Mouse (Mus musculus): Measurements from ENCODE around the gene Pde4d. TPM values are rescaled to one million over a fixed set of nuclear protein-coding genes. Genes with fewer than 3 reads are reported as not detected.
A peak's percentile ranks its signal among the peaks of the same experiment; 100 is the strongest.

Pde4d gene
- polyA plus RNA-seq, 1 experiment = 56.2 TPM

- H3K4me1 ChIP-seq (ENCODE audit: control insufficient read depth, insufficient read depth, insufficient read length, low read length) = no peaks in the 10 kb centered on the region; the same call in 1 of the 2 replicates
- no peak overlapping the region for H3K27ac ChIP-seq (replicated peaks; ENCODE audit: low read depth, low read length)
- H3K4me3 ChIP-seq (ENCODE audit: insufficient read depth, low read depth, low read length) = no peak overlapping the region
Observed at GRCm38 (mm10) chr13:109233911-109234613, 784.3 kb downstream of the Pde4d start.

- Histone ChIP-seq H3K4me1 (ENCODE audit: control insufficient read depth, insufficient read depth, insufficient read length, low read length) (peaks cover 3% of the 10 kb centered on the region), H3K27ac (replicated peaks; ENCODE audit: low read depth, low read length) (no peak overlapping the region), H3K4me3 (ENCODE audit: insufficient read depth, low read depth, low read length) (no peak overlapping the region)
Observed at GRCm38 (mm10) chr13:109236047-109236446, 786.3 kb downstream of the Pde4d start.

GRCm38 (mm10) chr13:109238670-109239069, 788.9 kb downstream of the Pde4d start:
- peaks cover 3% of the 10 kb centered on the region for H3K4me1 ChIP-seq (ENCODE audit: control insufficient read depth, insufficient read depth, insufficient read length, low read length)
- no peak overlapping the region for H3K4me3 ChIP-seq (ENCODE audit: insufficient read depth, low read depth, low read length)
- H3K27ac ChIP-seq (replicated peaks; ENCODE audit: low read depth, low read length) = no peak overlapping the region

GRCm38 (mm10) chr13:109239296-109239695, 789.5 kb downstream of the Pde4d start:
- Histone ChIP-seq H3K4me1 (ENCODE audit: control insufficient read depth, insufficient read depth, insufficient read length, low read length) (peaks cover 3% of the 10 kb centered on the region), H3K27ac (replicated peaks; ENCODE audit: low read depth, low read length) (no peak overlapping the region), H3K4me3 (ENCODE audit: insufficient read depth, low read depth, low read length) (no peak overlapping the region)

- Histone ChIP-seq H3K4me3 (ENCODE audit: insufficient read depth, low read depth, low read length) (no peak overlapping the region), H3K27ac (replicated peaks; ENCODE audit: low read depth, low read length) (no peak overlapping the region), H3K4me1 (ENCODE audit: control insufficient read depth, insufficient read depth, insufficient read length, low read length) (peaks cover 3% of the 10 kb centered on the region)
Observed at GRCm38 (mm10) chr13:109242456-109243050, 792.8 kb downstream of the Pde4d start.

GRCm38 (mm10) chr13:109243160-109243559, 793.4 kb downstream of the Pde4d start:
- Histone ChIP-seq H3K27ac (replicated peaks; ENCODE audit: low read depth, low read length) (no peak overlapping the region), H3K4me1 (ENCODE audit: control insufficient read depth, insufficient read depth, insufficient read length, low read length) (peaks cover 3% of the 10 kb centered on the region), H3K4me3 (ENCODE audit: insufficient read depth, low read depth, low read length) (no peak overlapping the region)

- Histone ChIP-seq H3K4me3 (ENCODE audit: insufficient read depth, low read depth, low read length) (no peak overlapping the region), H3K4me1 (ENCODE audit: control insufficient read depth, insufficient read depth, insufficient read length, low read length) (no peaks in the 10 kb centered on the region), H3K27ac (replicated peaks; ENCODE audit: low read depth, low read length) (no peak overlapping the region)
Observed at GRCm38 (mm10) chr13:109247061-109247460, 797.3 kb downstream of the Pde4d start.

- H3K27ac ChIP-seq (replicated peaks; ENCODE audit: low read depth, low read length) = no peak overlapping the region
- no peaks in the 10 kb centered on the region for H3K4me1 ChIP-seq (ENCODE audit: control insufficient read depth, insufficient read depth, insufficient read length, low read length)
- H3K4me3 ChIP-seq (ENCODE audit: insufficient read depth, low read depth, low read length) = no peak overlapping the region
Observed at GRCm38 (mm10) chr13:109249315-109249714, 799.6 kb downstream of the Pde4d start.

- H3K27ac ChIP-seq (replicated peaks; ENCODE audit: low read depth, low read length) = no peak overlapping the region
- H3K4me1 ChIP-seq (ENCODE audit: control insufficient read depth, insufficient read depth, insufficient read length, low read length) = no peaks in the 10 kb centered on the region
- H3K4me3 ChIP-seq (ENCODE audit: insufficient read depth, low read depth, low read length) = no peak overlapping the region
Observed at GRCm38 (mm10) chr13:109255634-109256033, 805.9 kb downstream of the Pde4d start.

GRCm38 (mm10) chr13:109260220-109260795, 810.6 kb downstream of the Pde4d start:
- Histone ChIP-seq H3K4me3 (ENCODE audit: insufficient read depth, low read depth, low read length) (peak overlapping the region; percentile 47), H3K4me1 (ENCODE audit: control insufficient read depth, insufficient read depth, insufficient read length, low read length) (no peaks in the 10 kb centered on the region), H3K27ac (replicated peaks; ENCODE audit: low read depth, low read length) (no peak overlapping the region)

GRCm38 (mm10) chr13:109260796-109261516, 811.2 kb downstream of the Pde4d start:
- Histone ChIP-seq H3K27ac (replicated peaks; ENCODE audit: low read depth, low read length) (no peak overlapping the region), H3K4me1 (ENCODE audit: control insufficient read depth, insufficient read depth, insufficient read length, low read length) (no peaks in the 10 kb centered on the region), H3K4me3 (ENCODE audit: insufficient read depth, low read depth, low read length) (peak overlapping the region; percentile 47)

- Histone ChIP-seq H3K4me1 (ENCODE audit: control insufficient read depth, insufficient read depth, insufficient read length, low read length) (no peaks in the 10 kb centered on the region), H3K27ac (replicated peaks; ENCODE audit: low read depth, low read length) (no peak overlapping the region), H3K4me3 (ENCODE audit: insufficient read depth, low read depth, low read length) (no peak overlapping the region)
Observed at GRCm38 (mm10) chr13:109261642-109262220, 812.0 kb downstream of the Pde4d start.

GRCm38 (mm10) chr13:109262501-109262900, 812.8 kb downstream of the Pde4d start:
- H3K4me3 ChIP-seq (ENCODE audit: insufficient read depth, low read depth, low read length) = no peak overlapping the region

GRCm38 (mm10) chr13:109263833-109264232, 814.1 kb downstream of the Pde4d start:
- Histone ChIP-seq H3K4me3 (ENCODE audit: insufficient read depth, low read depth, low read length) (no peak overlapping the region), H3K27ac (replicated peaks; ENCODE audit: low read depth, low read length) (no peak overlapping the region), H3K4me1 (ENCODE audit: control insufficient read depth, insufficient read depth, insufficient read length, low read length) (no peaks in the 10 kb centered on the region)

More at GRCm38 (mm10) chr13:109262501-109262900, 812.8 kb downstream of the Pde4d start:
- Histone ChIP-seq H3K27ac (replicated peaks; ENCODE audit: low read depth, low read length) (no peak overlapping the region), H3K4me1 (ENCODE audit: control insufficient read depth, insufficient read depth, insufficient read length, low read length) (no peaks in the 10 kb centered on the region)

- Histone ChIP-seq H3K4me1 (ENCODE audit: control insufficient read depth, insufficient read depth, insufficient read length, low read length) (no peaks in the 10 kb centered on the region), H3K4me3 (ENCODE audit: insufficient read depth, low read depth, low read length) (no peak overlapping the region)
Observed at GRCm38 (mm10) chr13:109268253-109268652, 818.5 kb downstream of the Pde4d start.

More at GRCm38 (mm10) chr13:109268253-109268652, 818.5 kb downstream of the Pde4d start:
- H3K27ac ChIP-seq (replicated peaks; ENCODE audit: low read depth, low read length) = no peak overlapping the region

All from brown adipose tissue, adult 24 weeks (tissue).